ENCODE assay signal across 8 mouse cellular contexts in the genomic region with DNA sequence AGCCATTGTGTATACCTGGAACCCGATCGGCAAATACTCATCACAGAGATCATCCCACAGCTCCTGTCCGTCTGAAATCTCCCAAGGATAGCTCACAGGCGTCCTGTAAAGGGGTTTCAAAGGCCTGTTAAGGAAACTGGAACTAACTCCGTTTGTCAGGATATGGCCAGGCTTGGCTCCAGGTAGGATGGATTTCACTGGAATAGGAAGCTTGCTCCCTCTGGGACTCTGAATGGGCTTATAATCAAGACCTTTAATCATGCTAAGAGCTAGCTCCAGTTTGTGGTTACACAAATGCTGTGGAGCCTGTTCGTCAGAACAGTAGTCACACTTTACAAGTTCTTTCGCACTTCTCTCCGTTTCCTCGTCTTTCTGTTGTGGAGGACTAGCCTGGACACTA.
DNase-seq lines count a peak whose midpoint lies in the region; ATAC-seq and TF ChIP-seq lines count a peak whose summit lies in the region.

No protein-coding gene starts in this region.

- H3K9me3 ChIP-seq in limb, embryonic 14.5 days (ENCODE audit: control insufficient read depth, low read length) = no peaks in the 10 kb centered on the region
- no peaks in the 10 kb centered on the region for H3K9me3 ChIP-seq in stomach, embryonic 14.5 days (ENCODE audit: control insufficient read depth, low read depth, low read length)

- WGBS in limb, embryonic 14.5 days = 37% methylated on average over 9 of the region's 9 CpGs
- 49% methylated on average over 9 of the region's 9 CpGs for WGBS in stomach, embryonic 14.5 days

- H3K4me1 ChIP-seq in limb, embryonic 14.5 days (ENCODE audit: control insufficient read depth, insufficient read depth, low read length) = peaks cover 25% of the 10 kb centered on the region
- H3K4me1 ChIP-seq in stomach, embryonic 14.5 days (ENCODE audit: control insufficient read depth, insufficient read depth, low read length) = peaks cover 16% of the 10 kb centered on the region; the same call in 1 of the 2 replicates

- no peaks in the 10 kb centered on the region for H3K27me3 ChIP-seq in limb, embryonic 14.5 days (ENCODE audit: control insufficient read depth, insufficient read depth, low read length)
- H3K27me3 ChIP-seq in stomach, embryonic 14.5 days (ENCODE audit: control insufficient read depth, insufficient read depth, low read length) = no peaks in the 10 kb centered on the region

- H3K27ac ChIP-seq in limb, embryonic 14.5 days (replicated peaks; ENCODE audit: low read depth, low read length) = no peak overlapping the region
- no peak overlapping the region for H3K27ac ChIP-seq in stomach, embryonic 14.5 days (ENCODE audit: low read length)

- no peak for ATAC-seq in limb, embryonic 14.5 days (ENCODE audit: low FRiP score, low read depth)
- no peak for ATAC-seq in stomach, embryonic 14.5 days (ENCODE audit: insufficient number of reproducible peaks, insufficient read depth, low FRiP score, low read depth)

- peak overlapping the region; percentile 71 for H3K4me2 ChIP-seq in limb, embryonic 14.5 days (replicated peaks; ENCODE audit: low read depth, low read length, severe bottlenecking)
- peak overlapping the region; percentile 94 for H3K4me2 ChIP-seq in stomach, embryonic 14.5 days (replicated peaks; ENCODE audit: low read depth, low read length)

- H3K9ac ChIP-seq in limb, embryonic 14.5 days (ENCODE audit: low read depth, low read length, severe bottlenecking) = peak overlapping the region; percentile 77
- H3K9ac ChIP-seq in stomach, embryonic 14.5 days (replicated peaks; ENCODE audit: low read depth, low read length) = peak overlapping the region; percentile 78

- no peaks in the 10 kb centered on the region for H3K36me3 ChIP-seq in limb, embryonic 14.5 days (ENCODE audit: control insufficient read depth, insufficient read depth, low read length)
- no peaks in the 10 kb centered on the region for H3K36me3 ChIP-seq in stomach, embryonic 14.5 days (ENCODE audit: control insufficient read depth, insufficient read depth, low read length)

- peak overlapping the region; percentile 88 for H3K4me3 ChIP-seq in limb, embryonic 14.5 days (replicated peaks; ENCODE audit: low read length)
- H3K4me3 ChIP-seq in stomach, embryonic 14.5 days (ENCODE audit: low read depth, low read length) = peak overlapping the region; percentile 77

- peak; percentile 23 for DNase-seq in cerebellum, adult 8-10 months
- DNase-seq in cerebellum, postnatal 36 days = no peak
- DNase-seq in CD4-positive helper T cell, adult 2 months (ENCODE audit: low read depth, low spot score) = peak; percentile 18
- DNase-seq in heart, adult 8-10 months (ENCODE audit: low spot score) = peak; percentile 47
- peak; percentile 6 for DNase-seq in limb, embryonic 14.5 days (ENCODE audit: low spot score)
- DNase-seq in testis, postnatal 10 days (ENCODE audit: low spot score) = no peak
- no peak for DNase-seq in yolk sac, embryonic 10.5 days (ENCODE audit: low spot score)

- no peak for TF ChIP-seq POLR2A in limb, embryonic 14.5 days (IDR thresholded peaks at IDR 0.05; ENCODE audit: borderline replicate concordance, extremely low read depth, insufficient read depth, insufficient read length)

Comparison
In these comparisons a context has a peak if more than half of its experiments do, and no peak if none do; other contexts are left out.
1. DNase-seq: peak in cerebellum, adult 8-10 months (single experiment), CD4-positive helper T cell, adult 2 months (single experiment), heart, adult 8-10 months (single experiment) and limb, embryonic 14.5 days (single experiment); none in cerebellum, postnatal 36 days (0 of 2), testis, postnatal 10 days (single experiment) and yolk sac, embryonic 10.5 days (single experiment).